17 mouse cellular contexts compared by ENCODE assay signal in genomic region chr12:107969126-107969525, GRCm38 (mm10). TPM values are rescaled to one million over a fixed set of nuclear protein-coding genes. Genes with fewer than 3 reads are reported as not detected.
A peak's percentile ranks its signal among the peaks of the same experiment; 100 is the strongest.
DNase-seq lines count a peak whose midpoint lies in the region; ATAC-seq and TF ChIP-seq lines count a peak whose summit lies in the region.
"Had no signal": no experiment of that assay in that cellular context is flagged by ENCODE, and none has a peak within 500 bp of the region (broad histone marks: within the 10 kb centered on the region; RNA-seq: fewer than 3 reads in every experiment).

No protein-coding gene starts in this region.

- no peak for DNase-seq in hindbrain, postnatal 0 days (ENCODE audit: low spot score)
- DNase-seq in neural tube, embryonic 10.5 days (ENCODE audit: extremely low spot score, low spot score), result no peak
- DNase-seq: adrenal gland, adult 2 months; cerebellum, adult 11-12 months; cerebellum, postnatal 25 days; gastrocnemius, adult 2 months; heart, adult 11 months; lung, embryonic 14.5 days had no signal

- ATAC-seq in hindbrain, embryonic 13.5 days (ENCODE audit: low FRiP score), result no peak
- ATAC-seq in hindbrain, postnatal 0 days, result no peak
- ATAC-seq in neural tube, embryonic 12.5 days (ENCODE audit: low FRiP score, low read depth), result no peak
- ATAC-seq in hindbrain, embryonic 15.5 days (ENCODE audit: low FRiP score, low read depth), result no peak
- ATAC-seq in neural tube, embryonic 15.5 days (ENCODE audit: low FRiP score), result no peak
- ATAC-seq in heart, embryonic 12.5 days (ENCODE audit: insufficient number of reproducible peaks, low FRiP score), result no peak
- ATAC-seq in granulocyte monocyte progenitor cell, adult 5-6 weeks (replicated peaks; ENCODE audit: poor library complexity, severe bottlenecking), result no peak
- ATAC-seq: liver, embryonic 12.5 days had no signal

- peak overlapping the region; percentile 91 for H3K27ac ChIP-seq in hindbrain, embryonic 13.5 days
- H3K27ac ChIP-seq in hindbrain, postnatal 0 days, result no peak overlapping the region
- no peak overlapping the region for H3K27ac ChIP-seq in neural tube, embryonic 12.5 days
- peak overlapping the region; percentile 75 for H3K27ac ChIP-seq in hindbrain, embryonic 15.5 days (replicated peaks)
- peak overlapping the region; percentile 79 for H3K27ac ChIP-seq in neural tube, embryonic 15.5 days (replicated peaks)
- no peak overlapping the region for H3K27ac ChIP-seq in heart, embryonic 12.5 days (ENCODE audit: poor library complexity, severe bottlenecking)
- H3K27ac ChIP-seq: gastrocnemius, adult 2 months; liver, embryonic 12.5 days; macrophage; stomach, embryonic 15.5 days had no signal

- peak overlapping the region; percentile 54; the same call in 1 of the 2 replicates for H3K4me2 ChIP-seq in hindbrain, embryonic 13.5 days
- no peak overlapping the region for H3K4me2 ChIP-seq in hindbrain, postnatal 0 days (ENCODE audit: low read depth, low read length)
- H3K4me2 ChIP-seq in neural tube, embryonic 12.5 days (replicated peaks), result peak overlapping the region; percentile 53; the same call in 1 of the 2 replicates
- no peak overlapping the region for H3K4me2 ChIP-seq in hindbrain, embryonic 15.5 days
- no peak overlapping the region for H3K4me2 ChIP-seq in neural tube, embryonic 15.5 days
- H3K4me2 ChIP-seq in heart, embryonic 12.5 days, result no peak overlapping the region
- H3K4me2 ChIP-seq: liver, embryonic 12.5 days; lung, embryonic 14.5 days; stomach, embryonic 15.5 days had no signal

- H3K36me3 ChIP-seq in hindbrain, embryonic 13.5 days, result no peaks in the 10 kb centered on the region
- no peaks in the 10 kb centered on the region for H3K36me3 ChIP-seq in hindbrain, postnatal 0 days (ENCODE audit: insufficient read depth, low read length)
- H3K36me3 ChIP-seq in neural tube, embryonic 12.5 days, result no peaks in the 10 kb centered on the region; the same call in 1 of the 2 replicates
- H3K36me3 ChIP-seq in hindbrain, embryonic 15.5 days, result no peaks in the 10 kb centered on the region
- H3K36me3 ChIP-seq in neural tube, embryonic 15.5 days, result no peaks in the 10 kb centered on the region
- no peaks in the 10 kb centered on the region for H3K36me3 ChIP-seq in heart, embryonic 12.5 days
- H3K36me3 ChIP-seq: liver, embryonic 12.5 days; stomach, embryonic 15.5 days had no signal

- WGBS in hindbrain, embryonic 13.5 days, result 66% methylated on average over 8 of the region's 8 CpGs
- WGBS in hindbrain, postnatal 0 days, result 66% methylated on average over 8 of the region's 8 CpGs
- 75% methylated on average over 8 of the region's 8 CpGs for WGBS in neural tube, embryonic 12.5 days
- WGBS in hindbrain, embryonic 15.5 days, result 69% methylated on average over 8 of the region's 8 CpGs
- WGBS in neural tube, embryonic 15.5 days, result 60% methylated on average over 8 of the region's 8 CpGs
- WGBS in heart, embryonic 12.5 days, result 79% methylated on average over 8 of the region's 8 CpGs

- H3K4me3 ChIP-seq in hindbrain, embryonic 13.5 days, result no peak overlapping the region
- H3K4me3 ChIP-seq in hindbrain, postnatal 0 days (ENCODE audit: low read length), result no peak overlapping the region
- H3K4me3 ChIP-seq in neural tube, embryonic 12.5 days, result no peak overlapping the region
- no peak overlapping the region for H3K4me3 ChIP-seq in hindbrain, embryonic 15.5 days
- H3K4me3 ChIP-seq in neural tube, embryonic 15.5 days (replicated peaks), result no peak overlapping the region
- H3K4me3 ChIP-seq in heart, embryonic 12.5 days, result no peak overlapping the region
- H3K4me3 ChIP-seq: gastrocnemius, adult 2 months; liver, embryonic 12.5 days; stomach, embryonic 15.5 days had no signal

- H3K9me3 ChIP-seq in hindbrain, embryonic 13.5 days, result no peaks in the 10 kb centered on the region
- H3K9me3 ChIP-seq in hindbrain, postnatal 0 days (ENCODE audit: low read length), result no peaks in the 10 kb centered on the region
- H3K9me3 ChIP-seq in neural tube, embryonic 12.5 days, result no peaks in the 10 kb centered on the region
- H3K9me3 ChIP-seq in hindbrain, embryonic 15.5 days, result no peaks in the 10 kb centered on the region
- H3K9me3 ChIP-seq in neural tube, embryonic 15.5 days (replicated peaks), result no peaks in the 10 kb centered on the region
- H3K9me3 ChIP-seq in heart, embryonic 12.5 days (replicated peaks), result peaks cover 6% of the 10 kb centered on the region; the same call in 1 of the 2 replicates
- H3K9me3 ChIP-seq: liver, embryonic 12.5 days; stomach, embryonic 15.5 days had no signal

- TF ChIP-seq CTCF in hindbrain, postnatal 0 days (IDR thresholded peaks at IDR 0.05; ENCODE audit: low read depth), result no peak

- H3K9ac ChIP-seq in hindbrain, embryonic 13.5 days, result peak overlapping the region; percentile 49; the same call in 1 of the 2 replicates
- H3K9ac ChIP-seq in hindbrain, postnatal 0 days (replicated peaks; ENCODE audit: low read length), result no peak overlapping the region
- no peak overlapping the region for H3K9ac ChIP-seq in neural tube, embryonic 12.5 days
- H3K9ac ChIP-seq in hindbrain, embryonic 15.5 days, result no peak overlapping the region
- H3K9ac ChIP-seq in neural tube, embryonic 15.5 days (replicated peaks), result no peak overlapping the region
- no peak overlapping the region for H3K9ac ChIP-seq in heart, embryonic 12.5 days
- H3K9ac ChIP-seq: liver, embryonic 12.5 days; lung, embryonic 14.5 days; stomach, embryonic 15.5 days had no signal

- peaks cover 95% of the 10 kb centered on the region for H3K4me1 ChIP-seq in hindbrain, embryonic 13.5 days (replicated peaks)
- H3K4me1 ChIP-seq in hindbrain, postnatal 0 days (ENCODE audit: insufficient read depth, low read length), result peaks cover 8% of the 10 kb centered on the region; the same call in 1 of the 2 replicates
- H3K4me1 ChIP-seq in neural tube, embryonic 12.5 days, result peaks cover 88% of the 10 kb centered on the region
- H3K4me1 ChIP-seq in hindbrain, embryonic 15.5 days (replicated peaks), result peaks cover 68% of the 10 kb centered on the region
- peaks cover 87% of the 10 kb centered on the region for H3K4me1 ChIP-seq in neural tube, embryonic 15.5 days
- H3K4me1 ChIP-seq in heart, embryonic 12.5 days (replicated peaks), result peaks cover 53% of the 10 kb centered on the region
- H3K4me1 ChIP-seq: liver, embryonic 12.5 days had no signal

- H3K27me3 ChIP-seq in hindbrain, embryonic 13.5 days, result no peaks in the 10 kb centered on the region
- no peaks in the 10 kb centered on the region for H3K27me3 ChIP-seq in hindbrain, postnatal 0 days (ENCODE audit: insufficient read depth, low read length)
- H3K27me3 ChIP-seq in neural tube, embryonic 12.5 days (replicated peaks), result no peaks in the 10 kb centered on the region
- no peaks in the 10 kb centered on the region for H3K27me3 ChIP-seq in hindbrain, embryonic 15.5 days
- H3K27me3 ChIP-seq in neural tube, embryonic 15.5 days (replicated peaks), result no peaks in the 10 kb centered on the region
- H3K27me3 ChIP-seq in heart, embryonic 12.5 days (replicated peaks), result no peaks in the 10 kb centered on the region
- H3K27me3 ChIP-seq: stomach, embryonic 15.5 days had no signal

RNA-seq across cellular contexts. Expression of gene Bcl11b, which starts 34.3 kb away (rescaled TPM):
- 27.0 and 31.0 TPM in 2 replicates for polyA plus RNA-seq in hindbrain, embryonic 13.5 days (2015; fragmentation: Nextera tagmentation; extraction: Ambion mirVana)
- total RNA-seq in hindbrain, postnatal 0 days (2014; rRNA removed), result 30.0 and 31.6 TPM in 2 replicates
- 9.8 and 12.0 TPM in 2 replicates for polyA plus RNA-seq in hindbrain, postnatal 0 days (2015; fragmentation: Nextera tagmentation; extraction: Ambion mirVana)
- polyA plus RNA-seq in neural tube, embryonic 12.5 days (2016; fragmentation: Nextera tagmentation; extraction: Ambion mirVana), result 25.9 and 27.1 TPM in 2 replicates
- polyA plus RNA-seq in hindbrain, embryonic 15.5 days (2015; fragmentation: Nextera tagmentation; extraction: Ambion mirVana), result 20.5 and 24.4 TPM in 2 replicates
- polyA plus RNA-seq in neural tube, embryonic 15.5 days (2015; fragmentation: Nextera tagmentation; extraction: Ambion mirVana), result 21.6 and 22.2 TPM in 2 replicates
- polyA plus RNA-seq in heart, embryonic 12.5 days (2016; fragmentation: Nextera tagmentation; extraction: Ambion mirVana), result 4.9 and 5.0 TPM in 2 replicates
- not detected in 2 replicates for total RNA-seq in granulocyte monocyte progenitor cell, adult 5-6 weeks (2014; fragmentation: Nextera tagmentation)
- not detected in 2 replicates for total RNA-seq in granulocyte monocyte progenitor cell, adult 5-6 weeks (2017)
- polyA plus RNA-seq: macrophage had no signal

Comparison
In these comparisons a context has a peak if more than half of its experiments do, and no peak if none do; other contexts are left out.
1. H3K27ac ChIP-seq: peak in hindbrain, embryonic 13.5 days (single experiment), hindbrain, embryonic 15.5 days (single experiment) and neural tube, embryonic 15.5 days (single experiment); none in hindbrain, postnatal 0 days (single experiment), neural tube, embryonic 12.5 days (single experiment) and heart, embryonic 12.5 days (single experiment).
2. H3K4me2 ChIP-seq: peak in hindbrain, embryonic 13.5 days (single experiment) and neural tube, embryonic 12.5 days (single experiment); none in hindbrain, postnatal 0 days (single experiment), hindbrain, embryonic 15.5 days (single experiment), neural tube, embryonic 15.5 days (single experiment) and heart, embryonic 12.5 days (single experiment).